Mouse (Mus musculus) stomach, embryonic 16.5 days (tissue): ENCODE data around the gene Itfg2. TPM values are rescaled to one million over a fixed set of nuclear protein-coding genes. Genes with fewer than 3 reads are reported as not detected.

Experiments used
- ATAC-seq: fragments of 200-750 bp; cut with Nextera tagmentation; 2 replicates; pipeline ENCODE4 v1.8.0; 2017; ENCODE audit warnings: moderate number of reproducible peaks, moderate TSS enrichment; ENCODE audit not compliant: insufficient read depth, low FRiP score
- H3K27ac ChIP-seq: fragments of 300-500 bp; sonication (generic); 2 replicates; pipeline ENCODE4 v1.5.1; 2014; ENCODE audit warnings: low read length
- H3K27me3 ChIP-seq: fragments of 300-500 bp; sonication (generic); 2 replicates; pipeline ENCODE4 v1.6.1; 2014; ENCODE audit warnings: low read length, control low read depth, mixed read lengths; ENCODE audit not compliant: control insufficient read depth, insufficient read depth
- H3K36me3 ChIP-seq: fragments of 300-500 bp; sonication (generic); 2 replicates; pipeline ENCODE4 v1.6.1; 2014; ENCODE audit warnings: low read length; ENCODE audit not compliant: control insufficient read depth, insufficient read depth
- H3K4me1 ChIP-seq: fragments of 300-500 bp; sonication (generic); 2 replicates; pipeline ENCODE4 v1.6.1; 2014; ENCODE audit warnings: low read length, control low read depth, mixed read lengths; ENCODE audit not compliant: control insufficient read depth, insufficient read depth
- H3K4me2 ChIP-seq: fragments of 300-500 bp; sonication (generic); 2 replicates; pipeline ENCODE4 v1.6.1; 2014; ENCODE audit warnings: low read depth, low read length, mixed read lengths
- H3K4me3 ChIP-seq: fragments of 300-500 bp; sonication (generic); replicated peaks from 2 replicates; pipeline ENCODE4 v1.5.1; 2014; ENCODE audit warnings: mild to moderate bottlenecking, low read length
- H3K9ac ChIP-seq: fragments of 300-500 bp; sonication (generic); 2 replicates; pipeline ENCODE4 v1.6.1; 2014; ENCODE audit warnings: low read length
- H3K9me3 ChIP-seq: fragments of 300-500 bp; sonication (generic); replicated peaks from 2 replicates; pipeline ENCODE4 v1.6.1; 2016; ENCODE audit warnings: low read length, control low read depth; ENCODE audit not compliant: control insufficient read depth
- WGBS: fragments of 180-500 bp; shearing (Covaris S2); extraction: QIAGEN DNeasy Blood & Tissue Kit; methylation state at CpG from one replicate; pipeline ENCODE4 v1.1.7; 2014; 5-methylcytosine and 5-hydroxymethylcytosine counted together
- polyA plus RNA-seq: library from polyadenylated mRNA; unstranded; fragments of >200 nt; fragmentation: Nextera tagmentation; extraction: Ambion mirVana; gene quantifications from 2 replicates; pipeline ENCODE4 v1.2.1, GENCODE M21; 2015

Itfg2 gene
- polyA plus RNA-seq, 1 experiment from 2014 or later, result 25.0 TPM

GRCm38 (mm10) chr6:128460321-128460720 lies 35.6 kb upstream of the Itfg2 start:
- Histone ChIP-seq H3K4me2 (no peak overlapping the region), H3K9me3 (no peaks in the 10 kb centered on the region), H3K9ac (no peak overlapping the region), H3K4me1 (no peaks in the 10 kb centered on the region), H3K36me3 (no peaks in the 10 kb centered on the region), H3K4me3 (no peak overlapping the region), H3K27ac (no peak overlapping the region), H3K27me3 (no peaks in the 10 kb centered on the region)
- WGBS, result 45% methylated on average over 2 of the region's 2 CpGs
- no peak for ATAC-seq

- ATAC-seq, result no peak
- Histone ChIP-seq H3K4me2 (no peak overlapping the region), H3K9ac (no peak overlapping the region), H3K27ac (no peak overlapping the region), H3K36me3 (no peaks in the 10 kb centered on the region), H3K27me3 (no peaks in the 10 kb centered on the region), H3K4me3 (no peak overlapping the region), H3K4me1 (no peaks in the 10 kb centered on the region), H3K9me3 (no peaks in the 10 kb centered on the region)
- WGBS, result 80% methylated on average over 5 of the region's 5 CpGs
Observed at GRCm38 (mm10) chr6:128457186-128457585, 32.5 kb upstream of the Itfg2 start.

GRCm38 (mm10) chr6:128455835-128456605 lies 31.3 kb upstream of the Itfg2 start:
- no peak overlapping the region for H3K9ac ChIP-seq
- no peaks in the 10 kb centered on the region for H3K27me3 ChIP-seq
- H3K27ac ChIP-seq, result no peak overlapping the region
- no peaks in the 10 kb centered on the region for H3K36me3 ChIP-seq
- H3K4me1 ChIP-seq, result no peaks in the 10 kb centered on the region
- WGBS, result 61% methylated on average over 12 of the region's 12 CpGs
- H3K4me2 ChIP-seq, result no peak overlapping the region
- H3K9me3 ChIP-seq, result no peaks in the 10 kb centered on the region
- no peak for ATAC-seq
- H3K4me3 ChIP-seq, result no peak overlapping the region

- WGBS, result 93% methylated on average over 5 of the region's 5 CpGs
- no peak for ATAC-seq
- Histone ChIP-seq H3K4me1 (peaks cover 3% of the 10 kb centered on the region; the same call in 1 of the 2 replicates), H3K4me2 (no peak overlapping the region), H3K9me3 (no peaks in the 10 kb centered on the region), H3K27ac (no peak overlapping the region), H3K27me3 (no peaks in the 10 kb centered on the region), H3K36me3 (no peaks in the 10 kb centered on the region), H3K4me3 (no peak overlapping the region), H3K9ac (no peak overlapping the region)
Observed at GRCm38 (mm10) chr6:128447063-128447462, 22.3 kb upstream of the Itfg2 start.

GRCm38 (mm10) chr6:128445761-128446535 lies 21.2 kb upstream of the Itfg2 start:
- Histone ChIP-seq H3K36me3 (no peaks in the 10 kb centered on the region), H3K4me2 (peak overlapping the region; percentile 41), H3K27ac (no peak overlapping the region), H3K4me1 (peaks cover 3% of the 10 kb centered on the region; the same call in 1 of the 2 replicates), H3K27me3 (no peaks in the 10 kb centered on the region), H3K9ac (peak overlapping the region; percentile 46; the same call in 1 of the 2 replicates), H3K4me3 (peak overlapping the region; percentile 24), H3K9me3 (no peaks in the 10 kb centered on the region)
- WGBS, result 14% methylated on average over 14 of the region's 14 CpGs
- ATAC-seq, result peak; percentile 38; the same call in 1 of the 2 replicates

GRCm38 (mm10) chr6:128440238-128440637 lies 15.5 kb upstream of the Itfg2 start:
- H3K4me1 ChIP-seq, result peaks cover 14% of the 10 kb centered on the region
- 94% methylated on average over 2 of the region's 2 CpGs for WGBS

GRCm38 (mm10) chr6:128438871-128439341 lies 14.2 kb upstream of the Itfg2 start:
- 20% methylated on average over 18 of the region's 18 CpGs for WGBS
- Histone ChIP-seq H3K9ac (peak overlapping the region; percentile 74), H3K4me1 (peaks cover 14% of the 10 kb centered on the region), H3K27me3 (no peaks in the 10 kb centered on the region), H3K27ac (peak overlapping the region; percentile 84), H3K36me3 (peaks cover 19% of the 10 kb centered on the region), H3K9me3 (no peaks in the 10 kb centered on the region), H3K4me3 (peak overlapping the region; percentile 98), H3K4me2 (peak overlapping the region; percentile 56)
- ATAC-seq, result peak; percentile 48; the same call in 1 of the 2 replicates

More at GRCm38 (mm10) chr6:128440238-128440637, 15.5 kb upstream of the Itfg2 start:
- Histone ChIP-seq H3K9ac (no peak overlapping the region), H3K9me3 (no peaks in the 10 kb centered on the region), H3K4me2 (no peak overlapping the region), H3K27ac (no peak overlapping the region), H3K27me3 (no peaks in the 10 kb centered on the region), H3K4me3 (no peak overlapping the region), H3K36me3 (peaks cover 7% of the 10 kb centered on the region)
- no peak for ATAC-seq

GRCm38 (mm10) chr6:128438317-128438870 lies 13.7 kb upstream of the Itfg2 start, which contains the start of gene Fkbp4:
Gene Fkbp4 (minus strand): TSS chr6:128438677.
- Histone ChIP-seq H3K36me3 (peaks cover 24% of the 10 kb centered on the region), H3K4me1 (peaks cover 14% of the 10 kb centered on the region), H3K27me3 (no peaks in the 10 kb centered on the region), H3K4me3 (peak within 1 kb of the TSS; percentile 98), H3K9ac (peak within 1 kb of the TSS; percentile 97), H3K9me3 (no peaks in the 10 kb centered on the region), H3K27ac (peak within 1 kb of the TSS; percentile 98), H3K4me2 (peak within 1 kb of the TSS; percentile 56)
- WGBS, result under 1% methylated on average over 66 of the region's 67 CpGs
- peak; percentile 95 for ATAC-seq
